Mouse (Mus musculus): ENCODE results near the gene Endod1.

GRCm38 (mm10) chr9:14316618-14317017 lies 64.7 kb downstream of the Endod1 start:
- TF ChIP-seq CTCF (conservative IDR thresholded peaks at IDR 0.05; ENCODE audit: insufficient read depth, insufficient read length, low read depth, low read length) (no peak), POLR2A (IDR thresholded peaks at IDR 0.05; ENCODE audit: low read depth, low read length) (no peak)
